Mouse (Mus musculus) myocyte (in vitro differentiated cells): ENCODE measurements at regions not wholly inside any gene's neighbourhood (a gene's known extent, or its start where the extent isn't known, plus 50 kb on each side); places are given as distances from the start of the nearest gene placed in this dataset.

ENCODE experiments used
- CEBPB ChIP-seq: IDR thresholded peaks from 2 replicates; pipeline ENCODE4 v1.6.1; 2011; ENCODE audit warnings: mild to moderate bottlenecking, moderate library complexity; ENCODE audit not compliant: poor library complexity, insufficient read depth, severe bottlenecking
- E2F4 ChIP-seq: IDR thresholded peaks from one replicate; pipeline ENCODE4 v1.6.1; 2011; ENCODE audit warnings: mild to moderate bottlenecking, control low read depth, moderate library complexity; ENCODE audit not compliant: insufficient read depth
- MYOD1 ChIP-seq, 3 experiments: IDR thresholded peaks; one replicate each; pipeline ENCODE4 v1.6.1; 2011; ENCODE audit warnings: control low read depth in 2 of 3, low read depth in 2 of 3, mild to moderate bottlenecking in 2 of 3, moderate library complexity in 1 of 3; ENCODE audit not compliant: insufficient read length in 2 of 3, control insufficient read depth in 1 of 3
- POLR2A ChIP-seq: IDR thresholded peaks from one replicate; pipeline ENCODE4 v1.6.1; 2011; ENCODE audit warnings: low read depth, mild to moderate bottlenecking, control low read depth, moderate library complexity; ENCODE audit not compliant: insufficient read length
- POLR2AphosphoS2 ChIP-seq: IDR thresholded peaks from one replicate; pipeline ENCODE4 v1.6.1; 2011; ENCODE audit warnings: low read depth, control low read depth; ENCODE audit not compliant: insufficient read length
- REST ChIP-seq: IDR thresholded peaks from one replicate; pipeline ENCODE4 v1.6.1; 2011; ENCODE audit warnings: mild to moderate bottlenecking, control low read depth, moderate library complexity; ENCODE audit not compliant: insufficient read depth, insufficient read length
- SRF ChIP-seq: IDR thresholded peaks from one replicate; pipeline ENCODE4 v1.6.1; 2011; ENCODE audit warnings: low read depth; ENCODE audit not compliant: control insufficient read depth, insufficient read length
- TCF12 ChIP-seq: IDR thresholded peaks from one replicate; pipeline ENCODE4 v1.6.1; 2011; ENCODE audit warnings: mild to moderate bottlenecking, control low read depth; ENCODE audit not compliant: poor library complexity, insufficient read depth, severe bottlenecking
- USF1 ChIP-seq: IDR thresholded peaks from one replicate; pipeline ENCODE4 v1.6.1; 2011; ENCODE audit warnings: low read depth, mild to moderate bottlenecking, control low read depth, moderate library complexity

DNA sequence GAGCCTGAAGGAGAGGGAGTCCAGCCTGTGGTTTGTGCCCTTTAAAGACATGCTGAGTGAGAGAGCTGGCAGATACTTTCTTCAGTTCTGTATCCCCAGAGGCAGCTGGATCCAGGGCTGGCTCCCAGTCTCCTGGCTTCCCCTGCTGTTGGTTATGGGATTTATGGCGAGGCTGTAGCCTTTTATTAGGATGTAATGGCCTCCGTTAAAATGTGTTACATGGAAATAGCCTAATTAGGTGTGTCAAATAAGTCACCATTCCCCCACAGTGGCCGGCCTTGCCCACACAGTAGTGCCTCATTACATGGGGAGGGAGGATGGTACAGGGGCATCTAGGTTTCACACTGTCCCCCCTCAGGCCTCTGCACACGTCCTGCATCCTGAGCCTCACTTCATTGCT lies 230.8 kb downstream of the Rplp1 start:
- TF ChIP-seq POLR2A (no peak), REST (no peak), USF1 (no peak), POLR2AphosphoS2 (no peak), SRF (no peak), CEBPB (no peak), E2F4 (no peak), TCF12 (no peak), MYOD1 (IDR thresholded peaks at IDR 0.05; ENCODE audit: control insufficient read depth in 1 of 3, insufficient read length in 2 of 3, low read depth in 2 of 3) (no peak)
